In genomic region chr7:110930118-110930854, GRCm38 (mm10) we compare ENCODE assay signal across 8 mouse cellular contexts. TPM values are rescaled to one million over a fixed set of nuclear protein-coding genes. Genes with fewer than 3 reads are reported as not detected.
A peak's percentile ranks its signal among the peaks of the same experiment; 100 is the strongest.
DNase-seq lines count a peak whose midpoint lies in the region; ATAC-seq and TF ChIP-seq lines count a peak whose summit lies in the region.

No protein-coding gene starts in this region.

- no peaks in the 10 kb centered on the region for H3K79me3 ChIP-seq in C2C12 (ENCODE audit: low read depth)

- peak; percentile 65 to 71 for DNase-seq in cerebellum, postnatal 10 days
- DNase-seq in cerebellum, adult 9-11 months, result no peak
- DNase-seq in layer of hippocampus, adult 9-10 months (ENCODE audit: low spot score), result peak; percentile 51
- peak; percentile 71 for DNase-seq in lung, postnatal 14 days
- peak; percentile 61 for DNase-seq in yolk sac, embryonic 10.5 days (ENCODE audit: low spot score)

- ATAC-seq in heart, embryonic 12.5 days (ENCODE audit: insufficient number of reproducible peaks, low FRiP score), result peak; percentile 73; the same call in 1 of the 2 replicates

- no peak for TF ChIP-seq POLR2A in bone marrow macrophage, adult 2 months (IDR thresholded peaks at IDR 0.05; ENCODE audit: borderline replicate concordance, low read depth, low read length)

- no peak overlapping the region for H3ac ChIP-seq in C2C12 (ENCODE audit: control insufficient read depth, insufficient read length, low read depth)

- no peak overlapping the region for H3K4me3 ChIP-seq in C2C12 (ENCODE audit: insufficient read depth, poor library complexity, severe bottlenecking)
- no peak overlapping the region for H3K4me3 ChIP-seq in bone marrow macrophage, adult 2 months (ENCODE audit: insufficient read depth, low read length)
- no peak overlapping the region for H3K4me3 ChIP-seq in heart, embryonic 12.5 days

- WGBS in heart, embryonic 12.5 days, result 19% methylated on average over 3 of the region's 3 CpGs

- H3K36me3 ChIP-seq in C2C12 (ENCODE audit: control insufficient read depth, insufficient read depth), result no peaks in the 10 kb centered on the region
- H3K36me3 ChIP-seq in heart, embryonic 12.5 days, result no peaks in the 10 kb centered on the region

- no peaks in the 10 kb centered on the region for H3K79me2 ChIP-seq in C2C12 (ENCODE audit: control insufficient read depth, insufficient read depth)

- TF ChIP-seq CTCF in C2C12 (IDR thresholded peaks at IDR 0.05; ENCODE audit: control insufficient read depth, insufficient read depth, insufficient read length), result peak; percentile 56
- TF ChIP-seq CTCF in bone marrow macrophage, adult 2 months (IDR thresholded peaks at IDR 0.05; ENCODE audit: low read depth, low read length), result peak; percentile 59

- H3K27ac ChIP-seq in bone marrow macrophage, adult 2 months (ENCODE audit: insufficient read depth, low read depth, low read length), result no peak overlapping the region
- H3K27ac ChIP-seq in heart, embryonic 12.5 days (ENCODE audit: poor library complexity, severe bottlenecking), result no peak overlapping the region

- no peak overlapping the region for H3K9ac ChIP-seq in heart, embryonic 12.5 days

- H3K27me3 ChIP-seq in C2C12 (ENCODE audit: control insufficient read depth, insufficient read depth, insufficient read length), result no peaks in the 10 kb centered on the region
- H3K27me3 ChIP-seq in heart, embryonic 12.5 days (replicated peaks), result no peaks in the 10 kb centered on the region

- no peak overlapping the region for H3K4me2 ChIP-seq in heart, embryonic 12.5 days

- no peaks in the 10 kb centered on the region for H3K9me3 ChIP-seq in heart, embryonic 12.5 days (replicated peaks)

- H3K4me1 ChIP-seq in bone marrow macrophage, adult 2 months (ENCODE audit: control insufficient read depth, insufficient read depth, low read length), result no peaks in the 10 kb centered on the region
- H3K4me1 ChIP-seq in heart, embryonic 12.5 days (replicated peaks), result no peaks in the 10 kb centered on the region

TF ChIP-seq in C2C12, 6 proteins besides CTCF, POLR2A, EP300 and RAD21:
- TF ChIP-seq CEBPB (IDR thresholded peaks at IDR 0.05; ENCODE audit: low read depth), result no peak
- TF ChIP-seq MAX (IDR thresholded peaks at IDR 0.05), result no peak
- TF ChIP-seq MYOD1 (IDR thresholded peaks at IDR 0.05; ENCODE audit: control insufficient read depth, insufficient read length, low read depth), result no peak
- TF ChIP-seq USF1 (IDR thresholded peaks at IDR 0.05; ENCODE audit: low read depth), result no peak
- no peak for TF ChIP-seq FOSL1 (IDR thresholded peaks at IDR 0.05; ENCODE audit: insufficient read depth, low read length, poor library complexity, severe bottlenecking)
- TF ChIP-seq MYOG (IDR thresholded peaks at IDR 0.05; ENCODE audit: control insufficient read depth, extremely low read depth, insufficient read length), result no peak
TF ChIP-seq in C2C12: peak in this region for 0.

RNA-seq across cellular contexts. Expression of gene Mrvi1, which starts 52.0 kb away (rescaled TPM):
- 0.05 TPM for polyA plus RNA-seq in C2C12 (2012; fragmentation: generic; extraction: Trizol)
- polyA plus RNA-seq in bone marrow macrophage, adult 2 months (2012; ENCODE audit: insufficient read depth, insufficient read length, missing spikeins), result 0.13 and 0.20 TPM in 2 replicates
- polyA plus RNA-seq in heart, embryonic 12.5 days (2016; fragmentation: Nextera tagmentation; extraction: Ambion mirVana), result 5.7 and 8.0 TPM in 2 replicates
